Mouse (Mus musculus) bone marrow, adult 2 months (tissue): Measurements from ENCODE around the gene Sh3pxd2b.

Source experiments
- CTCF ChIP-seq: fragments of 200-500 bp; IDR thresholded peaks from 2 replicates; pipeline ENCODE4 v1.5.1; 2011; ENCODE audit warnings: low read length, control low read depth; ENCODE audit not compliant: control insufficient read depth, insufficient read depth
- POLR2A ChIP-seq: fragments of 200-500 bp; IDR thresholded peaks from 2 replicates; pipeline ENCODE4 v1.6.1; 2011; ENCODE audit warnings: low read depth, mild to moderate bottlenecking, control low read depth, low read length, borderline replicate concordance; ENCODE audit not compliant: control insufficient read depth

DNA sequence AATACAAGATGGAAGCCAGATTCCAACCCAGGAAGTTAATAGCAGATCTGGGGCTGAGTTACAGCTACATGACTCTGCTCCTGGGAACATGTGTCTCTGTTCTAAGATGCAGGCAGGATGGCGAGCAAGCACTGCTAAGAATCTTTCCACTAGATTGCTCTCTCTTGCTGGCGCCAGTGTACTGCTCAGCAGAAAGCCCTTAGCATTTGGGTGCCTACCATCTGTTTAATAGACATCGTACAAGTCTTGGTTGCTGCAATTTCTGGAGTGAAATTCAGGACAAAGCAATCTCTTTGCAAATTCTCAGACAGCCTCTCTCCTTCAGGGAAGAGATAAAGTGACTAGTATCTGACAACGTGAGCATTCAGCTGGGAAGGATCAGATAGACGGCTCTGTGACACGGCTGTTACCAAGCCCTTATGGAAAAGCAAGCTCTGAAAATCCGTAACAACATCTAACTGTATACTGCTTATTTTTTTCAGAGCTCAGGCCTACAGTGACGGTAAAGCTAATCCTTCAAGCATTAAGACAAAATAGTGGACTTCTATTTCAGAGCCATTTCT is 105.8 kb downstream of the Sh3pxd2b start:
- no peak for TF ChIP-seq POLR2A
- TF ChIP-seq CTCF = no peak
